In genomic region chr17:29085266-29085665, GRCm38 (mm10) we compare ENCODE assay signal across 18 mouse cellular contexts. TPM values are rescaled to one million over a fixed set of nuclear protein-coding genes. Genes with fewer than 3 reads are reported as not detected.
DNase-seq lines count a peak whose midpoint lies in the region; ATAC-seq and TF ChIP-seq lines count a peak whose summit lies in the region.
"Had no signal": no experiment of that assay in that cellular context is flagged by ENCODE, and none has a peak within 500 bp of the region (broad histone marks: within the 10 kb centered on the region; RNA-seq: fewer than 3 reads in every experiment).

No protein-coding gene starts in this region.

- 73% methylated on average over 10 of the region's 10 CpGs for WGBS in heart, embryonic 12.5 days

- no peak overlapping the region for H3K27ac ChIP-seq in heart, embryonic 12.5 days (ENCODE audit: poor library complexity, severe bottlenecking)
- H3K27ac ChIP-seq: embryonic facial prominence, embryonic 15.5 days; forebrain, embryonic 10.5 days; gastrocnemius, adult 2 months; hindbrain, embryonic 10.5 days; hindbrain, embryonic 15.5 days had no signal

- 0 out of 2 replicates have a peak, but pooled peaks have one; percentile 36 for ATAC-seq in heart, embryonic 12.5 days (ENCODE audit: insufficient number of reproducible peaks, low FRiP score)
- ATAC-seq: forebrain, embryonic 14.5 days had no signal

- H3K36me3 ChIP-seq in heart, embryonic 12.5 days = no peaks in the 10 kb centered on the region
- no peaks in the 10 kb centered on the region for H3K36me3 ChIP-seq in E14TG2a.4 (ENCODE audit: insufficient read depth, low read length)
- H3K36me3 ChIP-seq: embryonic facial prominence, embryonic 15.5 days; forebrain, embryonic 10.5 days; hindbrain, embryonic 10.5 days; hindbrain, embryonic 15.5 days had no signal

- H3K4me2 ChIP-seq in heart, embryonic 12.5 days = no peak overlapping the region
- H3K4me2 ChIP-seq: embryonic facial prominence, embryonic 15.5 days; hindbrain, embryonic 15.5 days had no signal

- DNase-seq in heart, postnatal 10 days = no peak
- peak; percentile 12 to 15 for DNase-seq in right cerebral cortex, postnatal 10 days (ENCODE audit: low spot score in 2 of 2)
- no peak for DNase-seq in right cerebral cortex, postnatal 36 days (ENCODE audit: low spot score in 2 of 2)
- DNase-seq in ZHBTc4 (ENCODE audit: low read depth, low spot score) = peak; percentile 55
- DNase-seq: adrenal gland, postnatal 25 days; cerebellum, postnatal 14 days; embryo, embryonic 11 days; gastrocnemius, adult 2 months; gastrocnemius, postnatal 25 days; heart, postnatal 14 days had no signal

- H3K27me3 ChIP-seq in heart, embryonic 12.5 days (replicated peaks) = peaks cover 18% of the 10 kb centered on the region
- no peaks in the 10 kb centered on the region for H3K27me3 ChIP-seq in E14TG2a.4 (ENCODE audit: insufficient read depth, low read length)

- H3K9me3 ChIP-seq in heart, embryonic 12.5 days (replicated peaks) = no peaks in the 10 kb centered on the region
- peaks cover under 1% of the 10 kb centered on the region for H3K9me3 ChIP-seq in E14TG2a.4 (ENCODE audit: low read length)
- H3K9me3 ChIP-seq: embryonic facial prominence, embryonic 15.5 days; hindbrain, embryonic 15.5 days had no signal

- TF ChIP-seq CTCF in E14TG2a.4 (conservative IDR thresholded peaks at IDR 0.05; ENCODE audit: low read length) = no peak

- intact Hi-C loops in heart, postnatal 10 days (cut with DNase I) = no loop called here

- no peak overlapping the region for H3K4me3 ChIP-seq in heart, embryonic 12.5 days
- peak overlapping the region; percentile 26; the same call in 1 of the 2 replicates for H3K4me3 ChIP-seq in E14TG2a.4 (replicated peaks; ENCODE audit: low read length)
- H3K4me3 ChIP-seq: embryonic facial prominence, embryonic 15.5 days; erythroblast, embryonic 14.5 days; forebrain, embryonic 10.5 days; gastrocnemius, adult 2 months; hindbrain, embryonic 10.5 days; hindbrain, embryonic 15.5 days had no signal

- peaks cover 15% of the 10 kb centered on the region for H3K4me1 ChIP-seq in heart, embryonic 12.5 days (replicated peaks)
- peaks cover 53% of the 10 kb centered on the region for H3K4me1 ChIP-seq in E14TG2a.4 (replicated peaks; ENCODE audit: low read depth, low read length)

- no peak overlapping the region for H3K9ac ChIP-seq in heart, embryonic 12.5 days
- H3K9ac ChIP-seq: embryonic facial prominence, embryonic 15.5 days; hindbrain, embryonic 15.5 days had no signal

RNA-seq across cellular contexts. Expression of gene Cdkn1a, which starts 5.5 kb away (rescaled TPM):
- polyA plus RNA-seq in heart, embryonic 12.5 days (2016; fragmentation: Nextera tagmentation; extraction: Ambion mirVana) = 43.2 and 45.3 TPM in 2 replicates
- total RNA-seq in heart, postnatal 10 days (2021) = 100 to 1,000 TPM in 1 of 2 experiments, 10 to 100 TPM in 1; 46.2 to 180 TPM

RNA-seq across cellular contexts. Expression of gene Rab44, which starts 28.7 kb away (rescaled TPM):
- 0.13 TPM in 1 of 2 replicates, not detected in the other for polyA plus RNA-seq in heart, embryonic 12.5 days (2016; fragmentation: Nextera tagmentation; extraction: Ambion mirVana)
- under 1 TPM; 0.34 to 0.87 TPM for total RNA-seq in heart, postnatal 10 days (2021)
- polyA plus RNA-seq: forebrain, embryonic 14.5 days; hindbrain, embryonic 10.5 days had no signal

RNA-seq across cellular contexts. Expression of gene Srsf3, which starts 52.8 kb away (rescaled TPM):
- 406 and 412 TPM in 2 replicates for polyA plus RNA-seq in heart, embryonic 12.5 days (2016; fragmentation: Nextera tagmentation; extraction: Ambion mirVana)
- total RNA-seq in heart, postnatal 10 days (2021) = 100 to 1,000 TPM; 152 to 159 TPM

Comparison
In these comparisons a context has a peak if more than half of its experiments do, and no peak if none do; other contexts are left out.
1. DNase-seq: peak in right cerebral cortex, postnatal 10 days (2 of 2) and ZHBTc4 (single experiment); none in heart, postnatal 10 days (0 of 2) and right cerebral cortex, postnatal 36 days (0 of 2).